Mouse (Mus musculus): ENCODE results near the gene Ift74. TPM values are rescaled to one million over a fixed set of nuclear protein-coding genes. Genes with fewer than 3 reads are reported as not detected.
A peak's percentile ranks its signal among the peaks of the same experiment; 100 is the strongest.

Ift74 gene
- 1.8 and 1.9 TPM in 2 replicates for polyA plus RNA-seq (2015; fragmentation: Nextera tagmentation; extraction: Ambion mirVana)

DNA sequence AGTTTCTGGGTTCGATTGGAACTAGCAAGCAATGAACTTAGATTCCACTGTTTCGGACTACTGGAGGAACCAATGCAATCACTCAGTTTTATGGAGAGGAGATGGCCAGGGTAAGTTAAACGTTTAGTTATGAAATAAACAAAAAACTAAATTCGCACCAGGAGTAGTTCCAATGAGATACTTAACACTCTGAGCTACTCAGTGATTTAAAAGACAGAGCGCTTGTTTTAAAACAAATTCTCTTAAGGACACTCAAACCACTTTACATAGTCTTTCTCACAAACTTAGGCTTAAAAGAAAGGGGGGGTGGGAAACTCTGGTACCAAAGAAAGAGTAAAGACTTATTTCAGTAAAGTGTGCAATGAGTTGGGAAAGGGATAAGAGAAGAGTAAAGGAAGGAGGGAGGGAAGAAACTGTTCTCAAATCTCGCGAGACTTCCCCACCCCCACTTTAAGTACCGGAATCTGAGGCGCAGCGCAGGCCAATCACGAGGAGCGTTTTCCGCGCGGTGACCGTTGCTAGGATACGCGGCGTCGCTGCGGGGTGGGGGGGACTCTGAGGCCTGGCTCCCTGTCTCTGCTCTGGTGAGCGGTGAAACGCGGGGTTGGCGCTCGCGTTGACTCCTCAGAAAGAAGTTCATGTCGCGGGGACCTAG, at the start of gene Ift74:
Gene Ift74 (plus strand): TSS at position 520 of the 655 bp plus-strand sequence.
- Histone ChIP-seq H3K9me3 (replicated peaks) (no peaks in the 10 kb centered on the region), H3K27me3 (no peaks in the 10 kb centered on the region), H3K4me1 (replicated peaks) (peaks cover 16% of the 10 kb centered on the region), H3K4me3 (replicated peaks) (peak within 1 kb of the TSS; percentile 70), H3K36me3 (replicated peaks) (no peaks in the 10 kb centered on the region), H3K9ac (peak within 1 kb of the TSS; percentile 54), H3K4me2 (peak within 1 kb of the TSS; percentile 92), H3K27ac (replicated peaks) (no peak within 1 kb of the TSS)
- peak; percentile 98 for ATAC-seq (ENCODE audit: insufficient read depth)
- WGBS (ENCODE audit: insufficient replicate concordance): 4% methylated on average over 29 of the region's 29 CpGs

DNA sequence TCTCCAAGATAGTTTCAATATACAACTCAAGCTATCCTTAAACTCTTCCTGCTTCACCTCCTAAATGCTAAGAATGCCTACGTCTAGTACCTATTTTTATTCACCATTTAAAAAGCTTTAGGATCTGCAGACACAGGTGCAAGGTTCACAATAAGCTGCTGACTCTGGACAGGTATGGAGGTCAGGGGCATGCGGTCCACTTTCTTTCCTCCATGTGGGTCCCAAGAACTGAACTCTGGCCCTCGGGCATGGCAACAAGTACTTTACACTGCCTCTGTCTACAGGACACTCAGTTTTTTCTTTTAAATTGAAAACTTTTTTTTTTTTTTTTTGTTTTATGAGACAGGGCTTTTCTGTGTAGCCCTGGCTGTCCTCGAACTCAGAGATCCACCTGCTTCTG, 41.6 kb upstream of the Ift74 start:
- WGBS (ENCODE audit: insufficient replicate concordance): 74% methylated on average over 4 of the region's 4 CpGs
- Histone ChIP-seq H3K27me3 (no peaks in the 10 kb centered on the region), H3K27ac (replicated peaks) (no peak overlapping the region), H3K36me3 (replicated peaks) (peaks cover 33% of the 10 kb centered on the region), H3K4me2 (no peak overlapping the region), H3K4me3 (replicated peaks) (no peak overlapping the region), H3K4me1 (replicated peaks) (no peaks in the 10 kb centered on the region), H3K9me3 (replicated peaks) (no peaks in the 10 kb centered on the region), H3K9ac (no peak overlapping the region)
- ATAC-seq (ENCODE audit: insufficient read depth): no peak

DNA sequence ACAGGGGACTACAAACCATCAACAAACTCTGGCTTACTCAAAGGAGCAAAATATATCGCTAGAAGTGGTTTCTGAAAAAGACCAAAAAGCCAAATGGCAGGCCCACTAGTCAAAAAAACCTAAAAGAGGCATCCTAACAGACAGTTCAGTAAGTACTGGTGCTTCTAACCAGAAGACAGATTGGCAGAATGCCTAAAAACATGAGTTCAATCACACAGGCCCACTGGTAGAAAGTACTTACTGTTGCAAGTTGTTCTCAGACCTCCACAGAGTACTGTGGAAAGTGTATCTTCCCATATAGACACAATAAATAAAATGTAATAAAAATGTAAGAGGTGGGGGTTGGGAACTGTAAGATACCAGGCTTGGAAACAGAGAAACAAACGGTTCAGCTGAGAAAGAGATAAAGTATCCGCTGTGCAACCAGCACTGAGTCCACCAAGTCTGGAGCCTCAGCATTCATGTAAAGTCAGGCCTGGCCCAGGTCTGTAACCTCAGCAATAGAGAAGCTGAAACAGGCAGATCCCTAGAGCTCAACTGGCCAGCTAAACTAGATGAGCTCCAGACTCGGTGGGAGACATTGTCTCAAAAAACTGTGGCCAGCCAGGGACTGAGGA, 22.4 kb upstream of the Ift74 start:
- Histone ChIP-seq H3K27me3 (no peaks in the 10 kb centered on the region), H3K4me3 (replicated peaks) (no peak overlapping the region), H3K27ac (replicated peaks) (no peak overlapping the region), H3K4me2 (no peak overlapping the region), H3K9me3 (replicated peaks) (no peaks in the 10 kb centered on the region), H3K9ac (no peak overlapping the region), H3K36me3 (replicated peaks) (no peaks in the 10 kb centered on the region), H3K4me1 (replicated peaks) (peaks cover 17% of the 10 kb centered on the region)
- no peak for ATAC-seq (ENCODE audit: insufficient read depth)
- WGBS (ENCODE audit: insufficient replicate concordance): 27% methylated on average over 4 of the region's 4 CpGs

DNA sequence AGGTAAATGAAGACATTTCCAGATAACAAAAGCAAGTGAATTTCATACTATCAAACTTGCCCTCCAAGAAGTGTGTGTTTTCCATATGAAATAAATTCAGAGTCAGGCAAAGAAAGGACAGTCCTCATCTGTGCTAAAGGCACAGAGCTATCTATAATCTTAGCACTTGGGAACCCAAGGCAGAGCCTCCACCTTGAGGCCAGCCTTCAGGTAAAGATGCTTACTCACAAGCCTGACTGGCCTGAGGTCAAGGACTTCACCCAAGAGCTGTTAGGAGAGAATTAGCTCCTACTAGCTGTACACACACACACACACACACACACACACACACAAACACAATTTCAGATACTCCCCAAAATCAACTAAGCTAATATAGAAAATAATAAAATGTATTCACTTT, 21.6 kb upstream of the Ift74 start:
- no peak for ATAC-seq (ENCODE audit: insufficient read depth)
- no peak overlapping the region for H3K4me3 ChIP-seq (replicated peaks)
- H3K27ac ChIP-seq (replicated peaks): no peak overlapping the region
- H3K36me3 ChIP-seq (replicated peaks): no peaks in the 10 kb centered on the region
- H3K4me1 ChIP-seq (replicated peaks): peaks cover 17% of the 10 kb centered on the region
- H3K9ac ChIP-seq: no peak overlapping the region
- H3K27me3 ChIP-seq: no peaks in the 10 kb centered on the region
- no peaks in the 10 kb centered on the region for H3K9me3 ChIP-seq (replicated peaks)
- H3K4me2 ChIP-seq: no peak overlapping the region

DNA sequence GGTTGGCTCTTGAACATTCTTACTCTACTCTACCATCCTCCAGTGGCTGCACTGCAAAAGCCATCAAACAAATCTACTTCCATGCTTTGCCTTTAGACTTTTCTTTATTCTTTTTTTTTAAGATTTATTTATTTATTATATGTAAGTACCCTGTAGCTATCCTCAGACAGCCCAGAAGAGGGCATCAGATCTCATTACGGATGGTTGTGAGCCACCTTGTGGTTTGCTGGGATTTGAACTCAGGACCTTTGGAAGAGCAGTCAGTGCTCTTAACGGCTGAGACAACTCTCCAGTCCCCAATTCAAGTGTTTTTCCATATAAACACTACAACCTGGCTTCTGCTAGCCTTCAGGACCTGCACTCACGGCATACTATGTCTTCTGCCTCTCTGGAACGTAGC, 12.9 kb upstream of the Ift74 start:
- peak overlapping the region; percentile 88 for H3K4me2 ChIP-seq
- H3K4me3 ChIP-seq (replicated peaks): peak overlapping the region; percentile 95; the same call in 1 of the 2 replicates
- ATAC-seq (ENCODE audit: insufficient read depth): no peak
- no peaks in the 10 kb centered on the region for H3K36me3 ChIP-seq (replicated peaks)
- no peaks in the 10 kb centered on the region for H3K27me3 ChIP-seq
- 60% methylated on average over 4 of the region's 4 CpGs for WGBS (ENCODE audit: insufficient replicate concordance)
- no peak overlapping the region for H3K27ac ChIP-seq (replicated peaks)
- H3K9ac ChIP-seq: no peak overlapping the region
- peaks cover 26% of the 10 kb centered on the region for H3K4me1 ChIP-seq (replicated peaks)
- no peaks in the 10 kb centered on the region for H3K9me3 ChIP-seq (replicated peaks)

DNA sequence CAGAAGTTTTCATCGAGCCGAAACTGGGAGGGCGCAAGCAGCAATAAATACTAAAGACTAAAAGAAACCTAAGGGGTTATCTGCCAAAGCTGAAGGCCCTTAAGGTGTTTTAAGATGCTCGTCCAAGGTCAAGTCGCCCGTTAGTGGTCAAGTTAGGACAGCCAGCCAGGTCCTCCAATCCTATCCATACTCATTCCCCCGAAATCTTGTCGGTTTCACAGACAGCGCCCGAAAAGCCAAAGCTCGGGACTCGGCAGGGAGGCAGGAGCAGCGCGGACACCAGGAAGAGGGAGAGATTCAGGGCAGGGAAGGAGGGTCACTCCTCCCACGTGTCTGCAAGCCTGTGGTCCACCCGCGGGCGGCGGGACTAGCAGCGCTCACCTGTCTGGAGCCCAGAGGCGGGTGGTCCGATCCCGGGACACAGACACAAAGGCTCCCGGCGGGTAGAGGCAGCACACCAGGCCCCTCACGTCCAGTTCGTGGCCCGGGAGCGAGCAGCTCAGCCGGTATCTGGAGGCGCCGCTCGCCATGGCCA, 11.7 kb upstream of the Ift74 start:
- Histone ChIP-seq H3K9me3 (replicated peaks) (no peaks in the 10 kb centered on the region), H3K36me3 (replicated peaks) (no peaks in the 10 kb centered on the region), H3K4me2 (peak overlapping the region; percentile 88), H3K4me3 (replicated peaks) (peak overlapping the region; percentile 95), H3K9ac (peak overlapping the region; percentile 84), H3K27me3 (no peaks in the 10 kb centered on the region), H3K27ac (replicated peaks) (peak overlapping the region; percentile 83), H3K4me1 (replicated peaks) (peaks cover 26% of the 10 kb centered on the region)
- peak; percentile 68 for ATAC-seq (ENCODE audit: insufficient read depth)
- WGBS (ENCODE audit: insufficient replicate concordance): under 1% methylated on average over 33 of the region's 33 CpGs

DNA sequence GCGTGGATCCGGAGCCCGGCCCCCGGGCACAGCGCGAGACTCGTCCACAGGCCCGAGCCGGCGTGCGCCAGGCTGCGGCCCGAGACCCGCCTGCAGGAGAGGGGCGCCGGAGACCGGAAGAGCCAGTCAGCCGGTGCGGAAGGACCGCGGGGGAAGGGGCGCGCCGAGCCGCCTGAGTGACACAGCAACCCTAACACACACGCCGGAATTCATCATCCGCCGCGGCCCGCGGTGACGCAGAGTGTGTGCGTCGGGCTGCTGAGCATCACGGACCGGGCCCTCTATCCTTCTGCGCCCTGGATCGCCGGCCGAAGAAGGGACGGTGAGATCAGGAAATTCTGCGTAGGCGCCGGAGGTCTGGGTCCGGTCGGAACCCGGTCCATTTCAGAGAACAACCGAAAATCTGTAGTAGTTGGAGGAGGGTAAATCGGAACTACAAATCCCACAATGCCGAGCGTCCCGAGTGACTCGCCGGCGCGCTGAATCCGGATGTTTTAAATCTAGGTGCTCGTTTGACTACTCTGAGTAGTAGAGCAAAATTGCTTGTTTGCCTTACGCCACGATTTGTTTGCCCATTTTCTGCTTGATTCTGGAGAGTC, 11.2 kb upstream of the Ift74 start, which contains the start of gene Plaa:
Gene Plaa (minus strand): TSS at position 214 of the 599 bp plus-strand sequence.
- peak within 1 kb of the TSS; percentile 83 for H3K27ac ChIP-seq (replicated peaks)
- H3K4me3 ChIP-seq (replicated peaks): peak within 1 kb of the TSS; percentile 95
- H3K36me3 ChIP-seq (replicated peaks): no peaks in the 10 kb centered on the region
- peaks cover 26% of the 10 kb centered on the region for H3K4me1 ChIP-seq (replicated peaks)
- H3K4me2 ChIP-seq: peak within 1 kb of the TSS; percentile 88
- WGBS (ENCODE audit: insufficient replicate concordance): under 1% methylated on average over 61 of the region's 61 CpGs
- H3K9me3 ChIP-seq (replicated peaks): no peaks in the 10 kb centered on the region
- ATAC-seq (ENCODE audit: insufficient read depth): peak; percentile 99
- H3K27me3 ChIP-seq: no peaks in the 10 kb centered on the region
- peak within 1 kb of the TSS; percentile 84 for H3K9ac ChIP-seq

DNA sequence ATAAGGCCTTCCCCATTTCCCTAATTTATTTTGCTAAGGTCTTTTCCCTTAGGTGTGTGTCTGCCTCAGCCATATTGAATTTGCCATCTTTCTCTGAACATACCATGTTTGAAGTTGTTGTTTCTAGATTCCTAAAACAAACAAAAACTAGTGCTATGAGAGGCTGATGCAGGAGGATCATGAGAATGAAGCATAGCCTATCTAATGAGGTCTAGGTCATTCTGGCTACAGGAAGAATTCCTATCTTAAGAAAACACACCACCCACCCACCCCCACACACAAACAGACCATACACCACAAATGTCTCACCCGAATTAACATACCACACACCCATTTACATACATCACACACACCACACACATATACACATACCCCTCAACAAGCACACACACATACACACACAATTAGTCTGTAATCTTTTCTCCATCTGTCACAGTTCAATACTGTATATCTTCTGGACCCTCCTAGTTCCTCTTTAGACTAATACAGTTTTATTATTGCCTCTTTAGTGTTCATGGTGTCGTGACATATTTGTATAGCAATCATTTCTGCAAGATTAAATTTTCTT, 9.8 kb upstream of the Ift74 start:
- H3K4me2 ChIP-seq: peak overlapping the region; percentile 88; the same call in 1 of the 2 replicates
- WGBS (ENCODE audit: insufficient replicate concordance): 60% methylated on average over 2 of the region's 2 CpGs

DNA sequence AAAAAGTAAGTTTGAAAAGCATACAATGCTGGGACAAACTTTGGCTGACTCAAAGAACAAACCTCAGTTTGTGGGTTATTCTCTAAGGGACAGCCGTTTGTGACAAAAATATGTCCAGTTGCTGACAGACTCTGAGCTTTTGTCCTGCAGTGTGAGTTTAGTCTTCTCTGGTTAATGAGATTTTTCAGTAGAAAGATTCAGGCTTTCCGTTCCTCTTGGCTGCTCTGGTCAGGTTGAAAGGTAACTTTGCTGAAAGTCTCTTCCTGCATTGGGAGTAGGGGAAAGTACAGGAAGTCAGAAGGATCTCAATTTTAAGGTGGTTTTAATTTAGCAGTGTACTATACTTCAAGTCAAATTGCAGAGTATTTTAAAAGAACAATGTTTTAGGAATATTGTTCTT, 8.7 kb upstream of the Ift74 start:
- H3K4me1 ChIP-seq (replicated peaks): peaks cover 26% of the 10 kb centered on the region
- no peaks in the 10 kb centered on the region for H3K27me3 ChIP-seq
- no peak overlapping the region for H3K4me3 ChIP-seq (replicated peaks)
- no peak for ATAC-seq (ENCODE audit: insufficient read depth)
- H3K9me3 ChIP-seq (replicated peaks): no peaks in the 10 kb centered on the region
- H3K27ac ChIP-seq (replicated peaks): no peak overlapping the region
- H3K9ac ChIP-seq: no peak overlapping the region
- 67% methylated on average over 2 of the region's 2 CpGs for WGBS (ENCODE audit: insufficient replicate concordance)
- H3K36me3 ChIP-seq (replicated peaks): no peaks in the 10 kb centered on the region
- H3K4me2 ChIP-seq: no peak overlapping the region

More for the DNA sequence above, 9.8 kb upstream of the Ift74 start:
- Histone ChIP-seq H3K9ac (no peak overlapping the region), H3K36me3 (replicated peaks) (no peaks in the 10 kb centered on the region), H3K4me1 (replicated peaks) (peaks cover 26% of the 10 kb centered on the region), H3K27ac (replicated peaks) (no peak overlapping the region), H3K9me3 (replicated peaks) (no peaks in the 10 kb centered on the region), H3K4me3 (replicated peaks) (no peak overlapping the region), H3K27me3 (no peaks in the 10 kb centered on the region)
- no peak for ATAC-seq (ENCODE audit: insufficient read depth)

DNA sequence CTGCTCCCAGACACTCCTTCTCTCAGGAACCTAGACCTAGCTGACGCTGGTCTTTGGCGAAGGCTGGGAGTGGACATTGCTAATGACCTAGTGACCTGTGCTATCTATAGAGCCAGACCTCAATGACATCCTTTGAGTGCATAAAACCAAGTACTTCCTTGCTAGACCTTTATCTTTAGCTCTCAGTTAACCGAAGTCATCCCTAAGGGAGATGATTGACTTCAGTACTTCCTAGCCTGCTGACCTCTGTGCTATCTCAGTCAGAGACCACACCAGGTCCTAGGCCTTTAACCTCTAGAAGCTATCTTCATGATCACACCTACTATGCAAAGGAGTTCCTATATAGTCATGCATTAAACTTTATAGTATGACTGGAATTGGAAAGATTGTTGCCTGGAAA, 4.0 kb upstream of the Ift74 start:
- H3K36me3 ChIP-seq (replicated peaks): no peaks in the 10 kb centered on the region
- no peak overlapping the region for H3K27ac ChIP-seq (replicated peaks)
- no peak overlapping the region for H3K4me3 ChIP-seq (replicated peaks)
- 27% methylated on average over 3 of the region's 3 CpGs for WGBS (ENCODE audit: insufficient replicate concordance)
- H3K4me1 ChIP-seq (replicated peaks): peaks cover 16% of the 10 kb centered on the region
- no peaks in the 10 kb centered on the region for H3K9me3 ChIP-seq (replicated peaks)
- no peak overlapping the region for H3K9ac ChIP-seq
- no peak for ATAC-seq (ENCODE audit: insufficient read depth)
- no peak overlapping the region for H3K4me2 ChIP-seq
- H3K27me3 ChIP-seq: no peaks in the 10 kb centered on the region

DNA sequence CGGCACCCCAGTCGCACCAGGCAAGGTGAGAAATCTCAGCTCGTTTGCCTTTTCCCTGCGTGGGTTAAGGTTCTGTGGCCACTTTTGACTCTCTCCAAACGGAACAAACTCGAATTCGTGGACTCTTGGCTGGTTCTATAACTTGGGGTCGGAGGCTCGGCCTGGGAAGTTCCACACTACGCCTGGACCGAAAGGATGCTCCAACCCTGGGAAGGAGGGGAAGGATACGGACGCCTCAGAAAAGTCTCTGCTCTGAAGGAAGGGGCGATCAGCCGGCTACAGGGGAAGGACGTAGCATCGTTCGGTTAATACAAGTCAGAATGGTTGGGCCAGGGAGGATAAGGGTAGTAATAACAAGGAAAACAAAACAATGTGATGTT, 326 bp downstream of the Ift74 start:
- peak; percentile 27; the same call in 1 of the 2 replicates for ATAC-seq (ENCODE audit: insufficient read depth)
- Histone ChIP-seq H3K4me3 (replicated peaks) (peak overlapping the region; percentile 70), H3K27ac (replicated peaks) (no peak overlapping the region), H3K9me3 (replicated peaks) (no peaks in the 10 kb centered on the region), H3K4me1 (replicated peaks) (peaks cover 16% of the 10 kb centered on the region), H3K27me3 (no peaks in the 10 kb centered on the region), H3K36me3 (replicated peaks) (no peaks in the 10 kb centered on the region), H3K9ac (peak overlapping the region; percentile 54), H3K4me2 (peak overlapping the region; percentile 92)
- WGBS (ENCODE audit: insufficient replicate concordance): 1% methylated on average over 18 of the region's 18 CpGs

Data from liver, embryonic 15.5 days (tissue).